Mouse (Mus musculus) T-cell, adult 66 days (primary cell): ENCODE data around the gene Osbpl11. TPM values are rescaled to one million over a fixed set of nuclear protein-coding genes. Genes with fewer than 3 reads are reported as not detected.

Experiments
- total RNA-seq, 2 experiments: library from RNA; stranded (reverse); gene quantifications; 3 replicates in 1 of 2; 4 replicates in 1 of 2; pipeline ENCODE4 v1.2.4; 2023

The Osbpl11 gene
- total RNA-seq = 10 to 100 TPM; 27.5 to 28.8 TPM

DNA sequence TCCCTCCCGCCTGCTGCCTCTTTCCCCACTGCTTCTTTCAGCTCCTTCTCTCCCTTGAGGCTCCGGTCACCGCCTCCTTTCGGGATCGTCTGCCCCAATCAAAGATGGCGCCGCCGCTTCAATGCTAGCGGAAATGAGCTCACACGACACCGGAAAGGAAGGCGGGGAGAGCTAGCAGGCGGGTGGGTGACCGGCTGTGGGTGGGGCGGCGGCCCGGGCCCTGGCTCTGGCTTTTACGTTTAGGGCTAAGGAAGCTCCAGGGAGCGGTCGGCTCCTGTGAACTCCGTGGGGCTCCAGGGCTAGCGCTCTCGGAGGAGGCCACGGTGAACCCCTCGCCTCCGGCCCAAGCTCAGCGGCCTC lies at the start of gene Osbpl11:
Gene Osbpl11, plus strand, starts transcription at position 171 of the 360 bp plus-strand sequence.

DNA sequence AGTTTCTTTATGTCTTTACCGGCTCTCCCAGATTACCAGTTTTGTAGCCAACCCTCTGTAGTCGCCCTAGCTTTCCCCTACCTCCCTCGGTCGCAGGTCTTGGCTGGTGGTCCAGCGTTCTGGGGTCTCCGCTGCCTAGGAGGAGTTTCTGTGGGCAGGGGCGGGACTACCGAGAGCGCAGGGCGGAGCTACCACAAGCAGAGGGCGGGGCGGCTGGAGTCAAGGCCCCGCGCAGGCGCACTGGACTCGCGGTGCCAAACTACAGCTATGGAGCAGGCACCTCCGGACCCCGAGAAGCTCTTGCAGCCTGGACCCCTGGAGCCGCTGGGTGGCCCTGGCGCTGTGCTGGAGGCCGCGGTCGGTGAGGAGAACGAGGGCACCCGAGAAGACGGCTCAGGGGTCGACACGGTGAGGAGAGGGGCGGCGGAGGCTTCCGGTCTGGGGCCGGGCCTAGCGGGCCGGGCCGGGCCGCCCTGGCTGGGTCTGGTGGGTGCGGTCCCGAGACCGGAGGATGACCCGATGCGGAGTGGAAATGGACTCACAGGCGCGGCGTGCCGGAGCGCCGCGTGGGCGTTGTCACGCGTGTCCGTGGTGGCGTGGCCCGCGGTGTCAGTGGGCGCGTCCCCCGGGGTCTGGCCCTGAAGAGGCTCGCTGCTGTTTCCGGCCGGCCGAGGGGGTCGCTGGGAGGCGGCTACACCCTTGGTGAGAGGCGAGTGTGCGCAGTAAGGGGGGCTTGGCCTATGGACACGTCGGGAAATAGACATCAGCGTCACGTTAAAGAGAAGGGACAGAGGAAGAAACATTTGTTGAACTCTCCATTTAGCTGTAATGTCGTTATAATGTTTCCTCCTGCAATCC lies 66.6 kb downstream of the Osbpl11 start, which contains the start of gene Snx4:
Gene Snx4, plus strand, starts transcription at position 249 of the 858 bp plus-strand sequence.

Other genes with a start within 250 kb of the Osbpl11 start
- gene Iqcg, start 128.9 kb upstream of the Osbpl11 start, total RNA-seq = under 1 TPM; 0.12 to 0.39 TPM
- gene Rpl35a, start 128.6 kb upstream of the Osbpl11 start, total RNA-seq = 1,000 to 10,000 TPM; 1,351 to 1,401 TPM
- gene Lmln, start 122.5 kb upstream of the Osbpl11 start, total RNA-seq = 1 to 10 TPM; 2.3 to 4.3 TPM
- gene Snx4, start 66.4 kb downstream of the Osbpl11 start, total RNA-seq = 10 to 100 TPM; 56.7 to 59.2 TPM
- gene Zfp148, start 195.8 kb downstream of the Osbpl11 start, total RNA-seq = 10 to 100 TPM; 80.2 to 87.8 TPM